Mouse (Mus musculus) midbrain, embryonic 15.5 days (tissue): Measurements from ENCODE around the gene Egfr. TPM values are rescaled to one million over a fixed set of nuclear protein-coding genes. Genes with fewer than 3 reads are reported as not detected.

Source experiments
- ATAC-seq: fragments of 200-750 bp; cut with Nextera tagmentation; replicated peaks from 2 replicates; pipeline ENCODE4 v1.8.0; 2017; ENCODE audit warnings: moderate TSS enrichment
- H3K27ac ChIP-seq: fragments of 300-500 bp; sonication (generic); 2 replicates; pipeline ENCODE4 v1.5.1; 2015; ENCODE audit warnings: mild to moderate bottlenecking, inconsistent platforms
- H3K27me3 ChIP-seq: fragments of 300-500 bp; sonication (generic); replicated peaks from 2 replicates; pipeline ENCODE4 v1.6.1; 2015; ENCODE audit warnings: inconsistent platforms
- H3K36me3 ChIP-seq: fragments of 300-500 bp; sonication (generic); replicated peaks from 2 replicates; pipeline ENCODE4 v1.6.1; 2015; ENCODE audit warnings: inconsistent platforms
- H3K4me1 ChIP-seq: fragments of 300-500 bp; sonication (generic); 2 replicates; pipeline ENCODE4 v1.6.1; 2015; ENCODE audit warnings: inconsistent platforms
- H3K4me2 ChIP-seq: fragments of 300-500 bp; sonication (generic); 2 replicates; pipeline ENCODE4 v1.6.1; 2015; ENCODE audit warnings: inconsistent platforms, mild to moderate bottlenecking, moderate library complexity
- H3K4me3 ChIP-seq: fragments of 300-500 bp; sonication (generic); 2 replicates; pipeline ENCODE4 v1.5.1; 2015; ENCODE audit warnings: mild to moderate bottlenecking, inconsistent platforms
- H3K9ac ChIP-seq: fragments of 300-500 bp; sonication (generic); 2 replicates; pipeline ENCODE4 v1.6.1; 2015; ENCODE audit warnings: mild to moderate bottlenecking, inconsistent platforms
- H3K9me3 ChIP-seq: fragments of 300-500 bp; sonication (generic); 2 replicates; pipeline ENCODE4 v1.6.1; 2016; ENCODE audit warnings: inconsistent platforms
- WGBS: fragments of 180-500 bp; shearing (Covaris S2); methylation state at CpG from one replicate; pipeline ENCODE4 v1.1.7; 2015; ENCODE audit warnings: mixed read lengths; 5-methylcytosine and 5-hydroxymethylcytosine counted together
- polyA plus RNA-seq: library from polyadenylated mRNA; unstranded; fragments of >200 nt; fragmentation: Nextera tagmentation; extraction: Ambion mirVana; gene quantifications from 2 replicates; pipeline ENCODE4 v1.2.1, GENCODE M21; 2015

The Egfr gene
- polyA plus RNA-seq, 1 experiment from 2014 or later = 4.3 TPM

GRCm38 (mm10) chr11:16848881-16849280, 96.9 kb downstream of the Egfr start:
- Histone ChIP-seq H3K27ac (no peak overlapping the region), H3K36me3 (no peaks in the 10 kb centered on the region), H3K4me2 (no peak overlapping the region), H3K27me3 (no peaks in the 10 kb centered on the region), H3K4me3 (no peak overlapping the region), H3K9ac (no peak overlapping the region), H3K4me1 (no peaks in the 10 kb centered on the region), H3K9me3 (no peaks in the 10 kb centered on the region)
- 39% methylated on average over 6 of the region's 6 CpGs for WGBS
- ATAC-seq = 0 out of 2 replicates have a peak, but pooled peaks have one; percentile 20

GRCm38 (mm10) chr11:16851361-16851760, 99.4 kb downstream of the Egfr start:
- no peak overlapping the region for H3K9ac ChIP-seq
- no peak overlapping the region for H3K4me3 ChIP-seq
- H3K36me3 ChIP-seq = no peaks in the 10 kb centered on the region
- ATAC-seq = no peak
- no peak overlapping the region for H3K4me2 ChIP-seq
- H3K4me1 ChIP-seq = no peaks in the 10 kb centered on the region
- no peak overlapping the region for H3K27ac ChIP-seq
- WGBS = 94% methylated on average over 1 of the region's 1 CpGs
- no peaks in the 10 kb centered on the region for H3K9me3 ChIP-seq
- H3K27me3 ChIP-seq = no peaks in the 10 kb centered on the region

GRCm38 (mm10) chr11:16854111-16854510, 102.1 kb downstream of the Egfr start:
- Histone ChIP-seq H3K4me3 (no peak overlapping the region), H3K36me3 (no peaks in the 10 kb centered on the region), H3K9ac (no peak overlapping the region), H3K4me1 (no peaks in the 10 kb centered on the region), H3K4me2 (no peak overlapping the region), H3K9me3 (no peaks in the 10 kb centered on the region), H3K27me3 (no peaks in the 10 kb centered on the region), H3K27ac (no peak overlapping the region)
- ATAC-seq = no peak
- WGBS = 81% methylated on average over 2 of the region's 2 CpGs

- Histone ChIP-seq H3K9ac (no peak overlapping the region), H3K36me3 (no peaks in the 10 kb centered on the region), H3K4me3 (no peak overlapping the region), H3K27ac (no peak overlapping the region), H3K4me2 (no peak overlapping the region), H3K9me3 (no peaks in the 10 kb centered on the region), H3K27me3 (no peaks in the 10 kb centered on the region), H3K4me1 (no peaks in the 10 kb centered on the region)
- 94% methylated on average over 2 of the region's 2 CpGs for WGBS
- no peak for ATAC-seq
These were observed 105.3 kb downstream of the Egfr start for GRCm38 (mm10) chr11:16857346-16857745.

- H3K36me3 ChIP-seq = no peaks in the 10 kb centered on the region
- H3K9me3 ChIP-seq = no peaks in the 10 kb centered on the region
- H3K4me2 ChIP-seq = no peak overlapping the region
- H3K4me1 ChIP-seq = no peaks in the 10 kb centered on the region
- H3K27me3 ChIP-seq = no peaks in the 10 kb centered on the region
- no peak overlapping the region for H3K4me3 ChIP-seq
- no peak for ATAC-seq
- no peak overlapping the region for H3K27ac ChIP-seq
- 87% methylated on average over 6 of the region's 6 CpGs for WGBS
- H3K9ac ChIP-seq = no peak overlapping the region
These were observed 109.0 kb downstream of the Egfr start for GRCm38 (mm10) chr11:16861037-16861436.

GRCm38 (mm10) chr11:16863547-16863946, 111.5 kb downstream of the Egfr start:
- Histone ChIP-seq H3K9me3 (no peaks in the 10 kb centered on the region), H3K4me2 (no peak overlapping the region), H3K4me1 (no peaks in the 10 kb centered on the region), H3K27me3 (no peaks in the 10 kb centered on the region), H3K27ac (no peak overlapping the region), H3K36me3 (no peaks in the 10 kb centered on the region), H3K4me3 (no peak overlapping the region), H3K9ac (no peak overlapping the region)
- ATAC-seq = no peak

GRCm38 (mm10) chr11:16864980-16865561, 113.1 kb downstream of the Egfr start:
- no peak overlapping the region for H3K9ac ChIP-seq
- WGBS = 81% methylated on average over 3 of the region's 3 CpGs
- no peaks in the 10 kb centered on the region for H3K9me3 ChIP-seq

GRCm38 (mm10) chr11:16868051-16868450, 116.0 kb downstream of the Egfr start:
- WGBS = 61% methylated on average over 6 of the region's 6 CpGs
- peak; percentile 58; the same call in 1 of the 2 replicates for ATAC-seq
- H3K4me2 ChIP-seq = no peak overlapping the region
- H3K4me3 ChIP-seq = no peak overlapping the region
- no peak overlapping the region for H3K27ac ChIP-seq
- no peaks in the 10 kb centered on the region for H3K9me3 ChIP-seq
- no peak overlapping the region for H3K9ac ChIP-seq
- H3K4me1 ChIP-seq = no peaks in the 10 kb centered on the region
- no peaks in the 10 kb centered on the region for H3K27me3 ChIP-seq
- no peaks in the 10 kb centered on the region for H3K36me3 ChIP-seq

More at GRCm38 (mm10) chr11:16864980-16865561, 113.1 kb downstream of the Egfr start:
- no peak overlapping the region for H3K27ac ChIP-seq
- H3K4me2 ChIP-seq = no peak overlapping the region
- H3K4me3 ChIP-seq = no peak overlapping the region
- H3K27me3 ChIP-seq = no peaks in the 10 kb centered on the region
- ATAC-seq = no peak
- H3K36me3 ChIP-seq = no peaks in the 10 kb centered on the region
- no peaks in the 10 kb centered on the region for H3K4me1 ChIP-seq

- Histone ChIP-seq H3K27ac (no peak overlapping the region), H3K9ac (no peak overlapping the region), H3K4me2 (no peak overlapping the region), H3K4me1 (no peaks in the 10 kb centered on the region), H3K9me3 (no peaks in the 10 kb centered on the region), H3K36me3 (no peaks in the 10 kb centered on the region), H3K4me3 (no peak overlapping the region), H3K27me3 (no peaks in the 10 kb centered on the region)
- ATAC-seq = no peak
- WGBS = 33% methylated on average over 2 of the region's 2 CpGs
These were observed 117.5 kb downstream of the Egfr start for GRCm38 (mm10) chr11:16869506-16869905.

GRCm38 (mm10) chr11:16871120-16871519, 119.1 kb downstream of the Egfr start:
- WGBS = 74% methylated on average over 5 of the region's 5 CpGs
- no peaks in the 10 kb centered on the region for H3K9me3 ChIP-seq
- no peak for ATAC-seq

GRCm38 (mm10) chr11:16877676-16878378, 125.8 kb downstream of the Egfr start:
- 37% methylated on average over 9 of the region's 9 CpGs for WGBS
- ATAC-seq = no peak
- H3K4me1 ChIP-seq = no peaks in the 10 kb centered on the region

More at GRCm38 (mm10) chr11:16871120-16871519, 119.1 kb downstream of the Egfr start:
- Histone ChIP-seq H3K9ac (no peak overlapping the region), H3K27me3 (no peaks in the 10 kb centered on the region), H3K27ac (no peak overlapping the region), H3K36me3 (no peaks in the 10 kb centered on the region), H3K4me3 (no peak overlapping the region), H3K4me1 (no peaks in the 10 kb centered on the region), H3K4me2 (no peak overlapping the region)

GRCm38 (mm10) chr11:16881932-16882331, 129.9 kb downstream of the Egfr start:
- 63% methylated on average over 4 of the region's 4 CpGs for WGBS
- H3K36me3 ChIP-seq = no peaks in the 10 kb centered on the region
- no peak overlapping the region for H3K27ac ChIP-seq
- no peaks in the 10 kb centered on the region for H3K27me3 ChIP-seq
- no peaks in the 10 kb centered on the region for H3K9me3 ChIP-seq
- no peak for ATAC-seq
- H3K4me3 ChIP-seq = no peak overlapping the region
- H3K9ac ChIP-seq = no peak overlapping the region
- H3K4me2 ChIP-seq = no peak overlapping the region
- H3K4me1 ChIP-seq = no peaks in the 10 kb centered on the region

More at GRCm38 (mm10) chr11:16877676-16878378, 125.8 kb downstream of the Egfr start:
- no peak overlapping the region for H3K9ac ChIP-seq
- H3K4me3 ChIP-seq = no peak overlapping the region
- no peaks in the 10 kb centered on the region for H3K36me3 ChIP-seq
- no peaks in the 10 kb centered on the region for H3K27me3 ChIP-seq
- H3K4me2 ChIP-seq = no peak overlapping the region
- H3K27ac ChIP-seq = 0 out of 2 replicates have a peak overlapping the region, but pooled peaks have one; percentile 12
- H3K9me3 ChIP-seq = no peaks in the 10 kb centered on the region

GRCm38 (mm10) chr11:16886152-16886551, 134.1 kb downstream of the Egfr start:
- no peak overlapping the region for H3K27ac ChIP-seq

More at GRCm38 (mm10) chr11:16886152-16886551, 134.1 kb downstream of the Egfr start:
- no peaks in the 10 kb centered on the region for H3K36me3 ChIP-seq
- no peak overlapping the region for H3K4me2 ChIP-seq
- no peak overlapping the region for H3K4me3 ChIP-seq
- no peak for ATAC-seq
- H3K9me3 ChIP-seq = no peaks in the 10 kb centered on the region
- no peaks in the 10 kb centered on the region for H3K27me3 ChIP-seq
- WGBS = 86% methylated on average over 6 of the region's 6 CpGs
- no peaks in the 10 kb centered on the region for H3K4me1 ChIP-seq
- H3K9ac ChIP-seq = no peak overlapping the region
